Mouse (Mus musculus) erythroblast, embryonic 14.5 days (primary cell): Measurements from ENCODE around the gene Als2.

Experiments used
- GATA1 ChIP-seq: IDR thresholded peaks from 2 replicates; pipeline ENCODE4 v1.6.1; 2012; ENCODE audit warnings: low read length, inconsistent platforms, mixed read lengths
- TAL1 ChIP-seq: IDR thresholded peaks from 3 replicates; pipeline ENCODE4 v1.6.1; 2012; ENCODE audit warnings: low read length, inconsistent platforms, mixed read lengths

DNA sequence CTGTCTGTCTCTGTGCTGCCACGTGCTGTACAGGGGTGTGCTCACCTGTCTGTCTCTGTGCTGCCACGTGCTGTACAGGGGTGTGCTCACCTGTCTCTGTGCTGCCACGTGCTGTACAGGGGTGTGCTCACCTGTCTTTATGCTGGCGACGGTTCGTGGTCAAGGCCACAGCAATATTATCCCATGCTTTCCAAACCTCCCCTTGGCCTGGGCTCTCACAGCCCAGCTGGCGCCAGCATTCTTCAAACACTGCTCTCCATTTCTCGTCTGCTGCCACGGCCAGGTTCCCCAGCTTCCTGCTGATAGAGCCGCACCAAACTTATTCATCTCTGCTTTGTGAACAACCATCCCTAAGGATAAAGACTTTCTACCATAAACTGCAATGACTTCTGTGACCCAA is 58.6 kb downstream of the Als2 start:
- TF ChIP-seq GATA1 (no peak), TAL1 (no peak)
